Mouse (Mus musculus) olfactory bulb, adult 2 months (tissue): ENCODE results near the gene Nosip. TPM values are rescaled to one million over a fixed set of nuclear protein-coding genes. Genes with fewer than 3 reads are reported as not detected.

ENCODE experiments used
- H3K27ac ChIP-seq: fragments of 200-500 bp; 2 replicates; pipeline ENCODE4 v1.5.1; 2012; ENCODE audit warnings: low read depth, low read length; ENCODE audit not compliant: insufficient read depth
- H3K4me1 ChIP-seq: fragments of 200-500 bp; 2 replicates; pipeline ENCODE4 v1.6.1; 2012; ENCODE audit warnings: low read length; ENCODE audit not compliant: control insufficient read depth, insufficient read depth
- H3K4me3 ChIP-seq: fragments of 200-500 bp; 2 replicates; pipeline ENCODE4 v1.5.1; 2012; ENCODE audit warnings: mild to moderate bottlenecking, low read depth, low read length, moderate library complexity; ENCODE audit not compliant: insufficient read depth
- CTCF ChIP-seq: fragments of 200-500 bp; IDR thresholded peaks from 2 replicates; pipeline ENCODE4 v1.5.1; 2012; ENCODE audit warnings: low read depth, mild to moderate bottlenecking, low read length, moderate library complexity; ENCODE audit not compliant: insufficient read depth
- POLR2A ChIP-seq: fragments of 200-500 bp; IDR thresholded peaks from 2 replicates; pipeline ENCODE4 v1.6.1; 2012; ENCODE audit warnings: mild to moderate bottlenecking, low read depth, low read length, moderate library complexity; ENCODE audit not compliant: insufficient read depth
- WGBS: fragments of 180-500 bp; shearing (Covaris S2); methylation state at CpG from one replicate; pipeline ENCODE4 v1.1.7; 2018; 5-methylcytosine and 5-hydroxymethylcytosine counted together
- polyA plus RNA-seq: library from polyadenylated mRNA; stranded (reverse); fragments of >200 nt; gene quantifications from 2 replicates; pipeline ENCODE4 v1.2.4, GENCODE M21; 2012; ENCODE audit warnings: low replicate concordance; ENCODE audit not compliant: missing spikeins, insufficient read depth, insufficient read length

The Nosip gene
- polyA plus RNA-seq, 1 experiment: not detected

DNA sequence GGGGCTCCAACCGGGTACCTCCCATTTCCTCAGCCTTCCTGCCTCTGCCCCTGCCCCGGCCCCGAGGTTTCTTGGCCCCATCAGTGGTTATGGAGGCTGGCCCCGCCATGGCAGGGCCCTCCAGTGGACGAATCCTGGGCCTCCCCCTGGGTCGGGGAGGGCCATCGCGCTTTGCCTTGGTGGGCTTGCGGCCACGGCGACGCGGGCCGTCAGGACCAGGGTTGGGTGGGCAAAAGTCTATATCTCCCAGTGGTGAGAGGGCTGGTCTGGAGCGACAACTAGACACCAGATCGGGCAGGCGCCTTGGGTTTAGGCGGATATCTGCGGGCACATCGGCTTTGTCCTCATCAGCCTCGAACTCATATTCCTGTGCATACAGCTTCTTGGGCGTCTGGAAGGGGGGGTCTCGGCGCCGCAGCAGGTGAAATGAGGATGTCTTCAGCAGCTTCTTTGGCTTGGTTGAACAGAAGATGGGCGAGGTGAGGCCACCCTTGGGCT, 15.3 kb upstream of the Nosip start:
- peaks cover 32% of the 10 kb centered on the region for H3K4me1 ChIP-seq
- no peak overlapping the region for H3K27ac ChIP-seq
- WGBS: 95% methylated on average over 26 of the region's 26 CpGs
- H3K4me3 ChIP-seq: no peak overlapping the region
- TF ChIP-seq POLR2A (no peak), CTCF (no peak)

DNA sequence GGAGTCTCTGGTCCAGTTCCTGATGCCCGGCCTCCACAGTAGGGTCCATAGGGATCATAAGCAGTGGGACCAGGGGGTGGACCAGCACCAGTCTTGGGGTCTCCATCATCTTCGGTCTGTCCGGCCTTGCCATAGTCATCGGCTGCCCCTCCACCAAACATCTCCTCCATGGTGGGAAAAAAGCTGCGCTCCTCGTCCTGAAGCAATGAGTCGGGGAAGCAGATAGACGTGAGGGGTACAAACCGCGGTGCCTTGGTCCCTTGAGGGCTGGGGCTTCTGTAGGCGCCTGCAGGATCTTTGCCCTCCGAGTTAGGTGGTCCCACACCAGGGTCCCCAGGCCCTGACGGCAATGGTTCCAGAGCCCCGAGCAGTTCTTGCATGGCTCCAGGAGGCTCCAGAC, 14.7 kb upstream of the Nosip start:
- H3K4me1 ChIP-seq: peaks cover 34% of the 10 kb centered on the region
- H3K4me3 ChIP-seq: no peak overlapping the region
- WGBS: 94% methylated on average over 14 of the region's 14 CpGs
- TF ChIP-seq CTCF (no peak), POLR2A (no peak)
- H3K27ac ChIP-seq: no peak overlapping the region

DNA sequence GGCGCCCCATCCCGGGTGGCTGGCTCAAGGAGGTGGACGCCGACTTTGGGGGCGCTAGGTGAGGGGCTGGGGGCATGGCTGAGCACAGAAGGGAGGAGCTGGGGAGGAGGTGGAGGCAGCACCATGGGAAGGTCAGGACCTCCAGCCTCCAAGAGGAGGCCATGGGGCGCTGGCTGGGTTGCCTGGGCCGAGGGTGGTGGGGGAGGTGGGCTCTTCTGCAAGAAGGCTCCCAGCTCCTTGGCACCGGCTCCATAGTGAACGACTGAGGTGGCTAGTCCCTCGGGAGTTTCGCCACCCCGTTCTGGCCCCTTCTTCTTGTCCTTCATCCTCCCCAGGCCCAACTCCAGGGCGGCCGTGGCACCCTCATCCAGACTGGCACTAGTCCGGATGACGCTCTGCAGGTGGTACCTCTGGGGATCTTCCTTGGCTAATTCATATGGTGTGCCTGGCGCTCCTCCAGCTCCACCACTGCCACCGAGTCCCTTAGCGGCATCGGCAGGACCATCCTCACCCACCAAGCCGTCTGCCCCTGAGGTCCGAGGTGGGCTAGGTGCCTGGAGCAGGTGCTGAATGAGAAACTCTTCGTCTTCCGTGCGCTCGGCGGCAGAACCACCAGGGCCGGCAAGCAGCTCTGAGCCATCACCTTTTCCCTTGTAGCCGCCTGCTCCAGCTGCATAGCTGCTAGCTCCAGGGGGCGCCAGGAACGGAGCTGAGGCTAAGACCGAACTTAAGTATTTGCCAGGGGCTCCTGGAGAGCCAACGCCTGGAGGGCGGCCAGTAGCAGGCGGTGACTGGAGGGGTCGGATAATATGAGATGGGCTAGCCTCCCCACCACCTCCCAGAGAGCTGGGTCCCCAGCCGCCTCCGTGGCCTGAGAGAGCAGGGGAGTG, 14.0 kb upstream of the Nosip start:
- H3K4me3 ChIP-seq: no peak overlapping the region
- 82% methylated on average over 38 of the region's 38 CpGs for WGBS
- peaks cover 31% of the 10 kb centered on the region for H3K4me1 ChIP-seq
- TF ChIP-seq POLR2A: no peak
- TF ChIP-seq CTCF: no peak
- no peak overlapping the region for H3K27ac ChIP-seq

DNA sequence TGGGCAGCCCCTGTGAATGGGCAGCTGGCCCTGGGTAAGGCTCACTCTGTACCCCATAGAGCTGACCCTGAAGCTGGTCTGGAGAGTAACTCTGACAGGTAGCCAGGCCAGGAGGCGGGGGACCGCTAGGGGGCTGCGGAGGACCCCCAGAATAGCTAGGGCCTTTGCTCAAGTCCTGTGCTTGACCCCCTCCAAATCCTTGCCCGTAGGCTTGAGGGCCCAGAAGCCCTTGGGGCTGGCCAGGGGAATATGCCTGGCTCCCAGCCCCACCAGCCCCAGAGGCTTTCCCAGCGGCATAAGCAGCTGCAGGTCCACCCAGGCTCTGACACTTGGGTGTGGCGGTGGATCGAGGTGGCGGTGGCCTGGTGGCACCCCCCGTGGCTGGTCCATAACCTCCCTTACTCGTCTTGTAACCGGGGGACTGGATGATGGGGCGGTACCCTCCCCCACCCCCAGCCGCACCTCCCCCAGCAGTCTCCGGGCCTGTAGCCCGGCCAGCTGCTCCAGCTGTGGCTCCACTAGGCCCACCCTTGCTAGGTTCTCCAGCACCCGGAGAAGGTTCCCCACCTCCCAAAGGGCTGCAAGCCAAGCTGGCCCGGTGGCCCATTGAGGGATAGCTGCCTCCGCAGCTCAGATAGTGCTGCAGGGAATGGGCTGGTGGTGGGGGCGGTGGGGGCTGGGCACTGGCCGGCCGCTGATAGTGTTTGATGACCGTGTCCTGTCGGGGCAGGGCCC, 13.1 kb upstream of the Nosip start:
- WGBS: 88% methylated on average over 23 of the region's 23 CpGs
- no peak overlapping the region for H3K4me3 ChIP-seq
- no peak overlapping the region for H3K27ac ChIP-seq
- H3K4me1 ChIP-seq: peaks cover 33% of the 10 kb centered on the region
- no peak for TF ChIP-seq POLR2A
- TF ChIP-seq CTCF: no peak

DNA sequence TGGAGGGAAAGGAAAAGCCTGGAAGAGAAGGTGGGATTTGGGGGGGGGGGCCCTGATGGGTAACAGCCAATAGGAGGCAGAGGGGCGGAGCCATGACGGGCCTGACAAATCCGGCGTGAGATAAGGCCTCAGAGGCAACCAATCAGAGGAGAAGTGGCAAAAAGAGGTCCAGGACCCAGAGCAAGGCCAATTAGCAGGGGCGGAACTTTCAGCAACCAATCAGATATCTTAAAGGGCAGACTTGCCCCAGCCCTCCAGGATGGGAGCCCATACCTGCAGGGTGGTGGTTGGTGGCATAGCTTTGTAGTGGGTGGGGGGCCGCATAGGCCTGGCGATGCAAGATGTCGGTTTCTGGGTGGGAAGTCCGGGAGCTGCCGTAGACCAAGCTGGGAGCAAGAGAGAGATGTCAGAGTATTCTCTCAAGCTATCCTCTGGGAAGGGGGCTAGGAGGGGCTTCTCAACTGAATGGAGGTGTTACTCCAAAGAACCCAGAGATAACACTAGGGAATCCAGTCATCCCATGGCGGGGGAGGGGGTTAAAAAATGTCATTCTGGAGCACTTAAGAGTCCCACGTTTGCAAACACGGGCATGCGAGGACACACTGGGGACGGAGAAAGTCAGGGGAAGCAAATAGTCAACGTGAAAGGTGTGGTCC, 11.2 kb upstream of the Nosip start:
- WGBS: 6% methylated on average over 16 of the region's 16 CpGs
- H3K4me3 ChIP-seq: peak overlapping the region; percentile 95
- peaks cover 33% of the 10 kb centered on the region for H3K4me1 ChIP-seq
- H3K27ac ChIP-seq: no peak overlapping the region; the same call in 1 of the 2 replicates
- no peak for TF ChIP-seq POLR2A
- TF ChIP-seq CTCF: no peak

DNA sequence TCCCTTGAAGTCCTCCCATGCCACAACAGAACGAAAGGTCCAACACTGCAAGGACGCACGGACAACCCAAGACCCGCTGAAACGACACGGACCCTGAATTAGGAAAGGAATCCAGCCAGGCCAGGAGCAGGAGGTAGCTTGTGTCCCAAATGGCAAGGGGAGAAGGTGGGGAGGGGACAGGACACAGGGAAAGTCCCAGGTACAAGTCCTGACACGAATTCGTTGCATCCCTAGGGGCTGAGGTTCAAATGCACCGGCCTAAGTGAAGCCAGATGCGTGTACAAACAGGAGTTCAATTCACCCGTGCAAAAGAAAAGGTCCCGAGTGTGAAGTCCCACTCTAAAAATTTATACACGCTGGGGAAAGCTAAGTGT, 10.6 kb upstream of the Nosip start:
- WGBS: 6% methylated on average over 13 of the region's 13 CpGs
- Histone ChIP-seq H3K27ac (no peak overlapping the region), H3K4me1 (peaks cover 33% of the 10 kb centered on the region), H3K4me3 (peak overlapping the region; percentile 95)
- TF ChIP-seq POLR2A (no peak), CTCF (no peak)

DNA sequence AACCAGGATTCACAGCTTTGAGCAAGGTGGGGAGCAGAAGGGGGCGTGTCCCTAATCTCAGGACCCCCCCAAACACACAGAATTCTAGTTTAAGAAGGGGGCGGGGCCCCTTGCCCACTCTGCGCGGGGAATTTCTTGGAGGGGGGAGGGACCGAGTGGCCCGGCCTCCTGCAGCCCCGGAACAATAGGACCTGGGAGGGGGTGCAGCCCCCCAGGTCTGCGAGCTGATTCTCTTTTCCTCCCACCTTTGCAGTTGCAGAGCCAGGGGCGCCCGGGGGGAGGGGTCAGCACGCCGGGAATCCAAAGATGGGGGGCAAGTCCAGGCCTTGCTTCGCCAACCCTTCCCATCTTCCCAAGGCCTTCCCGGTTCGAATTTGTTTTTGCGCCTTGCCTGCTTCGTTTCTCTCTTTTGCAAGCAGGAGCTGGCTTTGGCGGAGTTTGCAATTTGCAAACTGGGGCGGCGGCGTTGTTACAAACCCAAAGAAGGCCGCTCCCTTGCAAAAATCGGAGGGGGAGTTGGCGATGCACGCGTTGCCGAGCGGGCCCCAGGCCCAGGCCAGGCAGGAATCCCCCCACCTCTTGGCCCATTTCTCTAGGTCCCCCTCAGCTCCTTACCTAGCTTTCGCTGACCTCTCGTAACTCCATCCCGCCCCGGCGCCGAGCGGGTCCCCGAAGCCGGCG, 9.9 kb upstream of the Nosip start:
- WGBS: under 1% methylated on average over 38 of the region's 38 CpGs
- Histone ChIP-seq H3K27ac (peak overlapping the region; percentile 67), H3K4me1 (peaks cover 29% of the 10 kb centered on the region), H3K4me3 (peak overlapping the region; percentile 95)
- TF ChIP-seq CTCF (0 out of 2 replicates have a peak, but pooled peaks have one; percentile 8), POLR2A (no peak)

DNA sequence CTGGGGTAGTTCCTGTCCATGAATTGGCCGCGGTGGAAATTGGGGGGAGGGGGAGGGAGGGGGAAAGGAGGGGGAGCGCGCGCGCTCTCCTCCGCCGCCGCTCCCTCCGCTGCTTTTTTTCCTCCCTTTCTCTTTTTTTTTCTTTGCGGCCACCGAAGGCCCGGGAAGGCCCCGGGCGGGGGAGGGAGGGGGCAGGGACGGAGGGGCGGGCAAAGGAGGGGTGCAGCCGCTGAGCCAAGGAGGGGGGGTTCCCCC, 9.4 kb upstream of the Nosip start, which contains the start of gene Prr12:
Prr12 (minus strand) TSS at position 20 of the 255 bp plus-strand sequence.
- Histone ChIP-seq H3K4me1 (peaks cover 29% of the 10 kb centered on the region), H3K27ac (peak within 1 kb of the TSS; percentile 95), H3K4me3 (peak within 1 kb of the TSS; percentile 95)
- 0% methylated on average over 4 of the region's 18 CpGs for WGBS
- TF ChIP-seq CTCF: no peak
- no peak for TF ChIP-seq POLR2A
